Mouse (Mus musculus) hematopoietic stem cell, adult 5-6 weeks (primary cell): ENCODE measurements around the gene C4bp. TPM values are rescaled to one million over a fixed set of nuclear protein-coding genes. Genes with fewer than 3 reads are reported as not detected.
"Not testable (repeated sequence)": the region's sequence is repeated elsewhere in the genome, so short reads cannot be mapped to it uniquely, and the experiment has no call there.

Experiments used
- ATAC-seq, 2 experiments: fragments of 125-278 bp in 1 of 2; replicated peaks in 1 of 2; 2 replicates each; pipeline ENCODE4 v1.8.0; 2016 to 2017; ENCODE audit warnings: inconsistent platforms in 2 of 2, mild to moderate bottlenecking in 2 of 2, moderate number of reproducible peaks in 2 of 2, low read depth in 1 of 2, moderate TSS enrichment in 1 of 2; ENCODE audit not compliant: low FRiP score in 2 of 2, poor library complexity in 2 of 2, severe bottlenecking in 2 of 2, insufficient read depth in 1 of 2, low TSS enrichment in 1 of 2
- total RNA-seq: library from RNA; stranded (forward); fragments of 172-1452, 232-1000 nt; gene quantifications from 2 replicates; pipeline ENCODE4 v1.2.3, GENCODE M21; 2017

C4bp gene
- not detected in 2 replicates for total RNA-seq

- no peak for ATAC-seq
Observed at GRCm38 (mm10) chr1:130661454-130661853, at the start of gene C4bp. Gene C4bp, minus strand, starts transcription at chr1:130661632.

DNA sequence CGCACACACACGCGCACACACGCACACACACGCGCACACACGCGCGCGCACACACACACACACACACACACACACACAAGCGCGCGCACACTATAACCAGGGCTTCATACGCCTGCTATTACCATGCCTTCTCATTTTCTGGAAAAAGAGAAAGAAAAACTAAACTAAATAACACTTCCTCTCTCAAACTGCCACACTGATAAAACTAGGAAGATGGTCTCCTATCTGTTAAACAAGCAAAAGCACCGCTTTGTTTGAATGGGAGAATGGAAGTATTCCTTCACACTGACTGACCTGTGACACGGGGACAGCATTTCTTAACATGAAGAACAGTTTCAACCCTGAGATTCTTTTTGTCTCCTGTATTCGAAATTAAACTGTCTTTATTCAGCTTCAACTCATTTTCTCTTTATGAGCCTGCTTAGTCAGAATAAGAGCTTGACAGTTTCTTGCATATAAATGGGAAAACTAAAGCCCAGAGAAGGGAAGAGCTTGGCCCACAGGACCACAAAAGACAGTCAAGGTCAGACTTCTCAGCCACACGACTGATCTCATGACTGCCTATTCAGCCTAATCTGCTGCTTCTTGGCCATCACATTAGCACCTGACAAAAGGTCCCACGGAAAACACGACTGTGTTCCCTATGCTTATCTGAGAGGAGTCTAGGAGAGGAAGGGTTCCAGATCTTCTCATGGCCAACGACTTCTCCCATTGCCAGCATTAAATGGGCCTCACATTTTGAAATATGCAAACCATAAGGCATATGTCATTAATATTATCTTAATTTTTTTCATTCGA is 49.0 kb upstream of the C4bp start:
- ATAC-seq = no peak

- ATAC-seq = no peak
Observed at GRCm38 (mm10) chr1:130703613-130704012, 42.2 kb upstream of the C4bp start.

DNA sequence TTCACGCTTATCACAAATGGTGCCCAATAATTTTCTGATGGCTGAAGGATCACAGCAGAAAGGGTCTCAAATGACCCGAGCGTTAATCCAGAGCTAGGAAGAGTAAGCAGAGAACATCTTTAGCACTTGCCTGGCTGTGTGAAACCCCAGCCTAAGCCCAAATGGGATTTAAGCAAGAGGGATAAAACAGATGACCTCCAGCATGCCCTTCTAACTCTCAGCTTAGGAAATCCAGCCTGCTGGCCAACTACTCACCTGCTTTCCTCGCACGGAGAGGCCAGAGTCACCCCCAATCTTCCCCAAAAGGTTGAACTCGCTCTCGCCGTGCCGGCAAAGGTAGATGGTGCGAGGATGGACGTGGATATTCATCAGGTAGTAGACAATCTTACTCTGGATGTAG is 40.5 kb upstream of the C4bp start:
- no peak for ATAC-seq

DNA sequence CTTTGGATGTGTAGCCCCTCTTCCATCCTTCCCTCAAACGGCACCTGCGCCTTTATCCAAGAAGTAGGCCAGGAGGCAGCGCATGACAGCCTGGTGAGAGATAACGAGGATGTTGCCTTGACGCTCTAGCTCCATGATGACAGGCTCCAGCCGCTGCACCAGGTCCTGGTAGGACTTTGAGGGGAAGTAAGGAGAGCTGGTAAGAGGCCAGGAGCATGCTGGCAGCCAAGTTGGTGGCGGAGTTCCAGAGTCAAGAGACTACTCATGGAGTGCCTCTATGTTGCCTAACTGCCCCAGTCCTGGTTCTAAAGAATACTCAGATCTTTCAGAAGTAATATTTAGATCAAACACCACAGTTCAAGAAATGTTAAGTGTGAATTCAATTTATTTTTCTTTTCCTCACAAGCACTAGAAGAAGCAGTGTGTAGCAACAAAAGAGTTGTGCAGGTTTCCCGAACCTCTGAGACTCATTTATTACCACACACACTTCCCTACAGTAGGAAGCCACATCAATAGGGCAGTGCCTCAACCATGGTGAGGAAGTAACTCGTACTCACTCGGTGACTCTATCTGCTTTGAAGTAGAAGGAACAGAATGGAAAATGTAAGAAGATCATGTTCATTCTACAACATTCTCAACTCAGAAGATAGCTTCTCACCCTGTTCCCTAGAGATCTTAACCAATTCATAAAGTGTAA is 38.7 kb upstream of the C4bp start:
- ATAC-seq = peak in 1 of 2 experiments; percentile 21; a peak in 2 of 4 replicates

- no peak for ATAC-seq
Observed at GRCm38 (mm10) chr1:130698601-130699000, 37.2 kb upstream of the C4bp start.

- no peak for ATAC-seq
Observed at GRCm38 (mm10) chr1:130683905-130684304, 22.5 kb upstream of the C4bp start.

DNA sequence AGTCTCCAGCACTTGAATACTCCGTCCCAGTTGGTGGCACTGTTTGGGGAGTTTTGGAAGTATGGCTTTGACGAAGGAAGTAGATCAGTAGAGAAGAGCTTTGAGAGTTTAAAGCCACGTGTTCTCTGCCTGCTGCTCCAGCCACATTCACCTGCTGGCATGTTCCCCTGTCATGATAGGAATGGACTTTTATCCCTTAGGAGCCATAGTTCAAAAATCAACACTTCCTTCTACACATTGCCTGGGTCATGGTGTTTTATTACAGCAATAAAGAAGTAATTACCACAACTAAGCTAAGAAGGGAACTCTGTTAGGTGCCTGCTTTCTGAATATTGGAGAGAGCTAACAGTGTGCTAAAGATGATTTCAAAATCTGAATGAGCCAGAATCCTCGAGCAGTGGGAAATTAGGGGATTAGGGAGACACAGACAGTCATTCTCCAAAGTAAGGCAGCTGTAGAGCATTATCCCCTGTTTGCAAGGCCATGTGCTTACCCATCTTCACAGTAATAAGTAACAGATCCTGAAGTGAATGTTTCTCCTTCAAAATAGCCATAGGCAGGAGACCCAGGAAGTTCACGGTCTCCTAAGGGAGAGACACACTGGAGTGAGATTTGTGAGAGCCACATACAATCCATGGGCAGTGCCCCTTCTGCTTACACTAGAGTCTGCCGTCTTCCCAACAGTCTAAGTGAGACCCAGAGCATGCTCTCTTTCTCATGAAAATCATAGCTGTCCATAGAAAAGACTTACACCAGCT is 20.4 kb upstream of the C4bp start:
- no peak for ATAC-seq

- no peak for ATAC-seq
Observed at GRCm38 (mm10) chr1:130681075-130681474, 19.6 kb upstream of the C4bp start.

- ATAC-seq = no peak
Observed at GRCm38 (mm10) chr1:130678551-130678950, 17.1 kb upstream of the C4bp start.

GRCm38 (mm10) chr1:130663576-130663975 is 2.1 kb upstream of the C4bp start:
- ATAC-seq = not testable (repeated sequence)

- not testable (repeated sequence) for ATAC-seq
Observed at GRCm38 (mm10) chr1:130659641-130660040, 1.8 kb downstream of the C4bp start.

GRCm38 (mm10) chr1:130644103-130644502 is 17.3 kb downstream of the C4bp start:
- no peak for ATAC-seq

DNA sequence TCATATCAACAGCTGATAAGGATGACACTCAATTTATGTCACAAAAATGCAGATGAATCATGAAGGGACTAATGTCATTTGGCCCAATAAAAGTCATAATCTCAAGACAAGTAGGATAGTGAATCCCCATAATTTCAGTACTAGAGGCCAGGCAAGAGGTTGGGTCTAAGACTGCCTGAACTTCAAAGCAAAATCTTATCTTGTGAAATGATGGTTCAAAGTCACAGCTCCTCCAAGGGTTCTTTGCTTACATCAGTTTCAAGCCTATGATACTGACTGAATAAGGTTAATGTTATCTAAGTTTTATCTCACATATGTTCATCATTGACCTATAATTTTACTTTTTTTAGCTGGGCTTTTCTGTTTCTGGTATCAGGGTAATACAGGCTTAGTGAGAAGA is 20.5 kb downstream of the C4bp start:
- no peak for ATAC-seq

DNA sequence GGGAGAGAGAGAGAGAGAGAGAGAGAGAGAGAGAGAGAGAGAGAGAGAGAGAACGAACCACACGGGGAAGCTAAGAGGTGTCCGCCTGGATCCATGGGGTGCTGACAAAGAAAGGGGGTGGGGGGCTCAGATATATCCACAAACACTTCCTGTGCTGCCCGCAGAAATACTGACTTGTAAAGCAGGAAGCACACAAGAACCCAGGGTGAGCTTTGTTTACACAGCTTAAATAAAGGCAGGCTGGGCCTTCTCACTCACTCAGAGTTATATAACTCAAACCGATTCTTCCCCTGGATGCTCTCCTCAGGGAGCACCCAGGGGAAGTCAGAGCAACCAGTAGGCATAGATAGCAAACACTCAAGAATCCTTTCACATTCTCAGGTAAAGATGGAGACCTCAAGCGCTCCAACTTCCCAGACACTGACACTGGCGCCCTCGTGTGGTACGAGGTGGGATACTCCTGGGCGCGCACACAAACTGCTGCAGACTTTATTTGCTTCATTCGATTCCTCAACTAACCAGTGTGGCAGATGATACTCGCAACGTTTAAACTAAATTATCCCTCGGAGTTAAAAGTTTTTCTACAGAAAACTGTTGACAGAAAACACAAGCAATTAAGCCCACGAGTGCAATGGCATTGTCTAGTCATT is 27.5 kb downstream of the C4bp start:
- ATAC-seq = peak; percentile 88 to 95

DNA sequence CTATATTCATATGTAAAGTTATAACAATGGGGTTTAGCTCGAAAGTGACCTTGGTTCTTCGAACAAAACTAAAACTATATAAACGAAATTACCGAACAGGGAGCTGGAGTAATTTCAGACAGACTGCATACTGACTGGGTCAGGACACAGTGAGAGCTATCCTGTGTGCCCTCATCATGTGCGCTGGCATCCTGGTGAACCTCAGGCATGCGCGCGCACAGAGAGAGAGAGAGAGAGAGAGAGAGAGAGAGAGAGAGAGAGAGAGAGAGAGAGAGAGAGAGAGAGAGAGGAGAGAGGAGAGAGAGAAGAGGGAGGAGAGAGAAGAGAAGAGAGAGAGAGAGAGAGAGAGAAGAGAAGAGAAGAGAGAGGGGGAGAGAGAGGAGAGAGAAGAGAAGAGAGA is 28.1 kb downstream of the C4bp start:
- ATAC-seq = no peak

- no peak for ATAC-seq
Observed at GRCm38 (mm10) chr1:130629521-130629920, 31.9 kb downstream of the C4bp start, which contains the start of gene Zp3r. Gene Zp3r, minus strand, starts transcription at chr1:130629621.
